Mouse (Mus musculus): ENCODE measurements around the gene Wdr90. TPM values are rescaled to one million over a fixed set of nuclear protein-coding genes. Genes with fewer than 3 reads are reported as not detected.

Gene Wdr90
- polyA plus RNA-seq (2015; fragmentation: Nextera tagmentation; extraction: Ambion mirVana) = 33.1 and 33.5 TPM in 2 replicates

- H3K9me3 ChIP-seq (ENCODE audit: low read length) = no peaks in the 10 kb centered on the region
- ATAC-seq (ENCODE audit: low FRiP score, low TSS enrichment) = peak; percentile 93
- WGBS = 3% methylated on average over 65 of the region's 65 CpGs
These were observed at the start of gene Wdr90 for GRCm38 (mm10) chr17:25860832-25861703. TSS of gene Wdr90 (minus strand) at chr17:25861501.

GRCm38 (mm10) chr17:25907640-25908039, 46.3 kb upstream of the Wdr90 start:
- Histone ChIP-seq H3K27ac (ENCODE audit: low read length) (no peak overlapping the region), H3K36me3 (ENCODE audit: insufficient read depth, low read length) (no peaks in the 10 kb centered on the region), H3K4me2 (replicated peaks; ENCODE audit: low read depth, low read length) (no peak overlapping the region), H3K4me1 (ENCODE audit: insufficient read depth, low read length) (no peaks in the 10 kb centered on the region), H3K9me3 (ENCODE audit: low read length) (no peaks in the 10 kb centered on the region), H3K27me3 (ENCODE audit: insufficient read depth, low read length) (no peaks in the 10 kb centered on the region), H3K4me3 (ENCODE audit: low read length) (no peak overlapping the region), H3K9ac (replicated peaks; ENCODE audit: low read length) (no peak overlapping the region)
- 86% methylated on average over 2 of the region's 2 CpGs for WGBS
- ATAC-seq (ENCODE audit: low FRiP score, low TSS enrichment) = no peak

More at GRCm38 (mm10) chr17:25860832-25861703, at the start of gene Wdr90:
- H3K9ac ChIP-seq (replicated peaks; ENCODE audit: low read length) = peak within 1 kb of the TSS; percentile 93
- peaks cover 17% of the 10 kb centered on the region for H3K4me1 ChIP-seq (ENCODE audit: insufficient read depth, low read length)
- peaks cover 9% of the 10 kb centered on the region for H3K36me3 ChIP-seq (ENCODE audit: insufficient read depth, low read length)
- peak within 1 kb of the TSS; percentile 65 for H3K4me3 ChIP-seq (ENCODE audit: low read length)
- H3K27ac ChIP-seq (ENCODE audit: low read length) = peak within 1 kb of the TSS; percentile 89
- H3K4me2 ChIP-seq (replicated peaks; ENCODE audit: low read depth, low read length) = peak within 1 kb of the TSS; percentile 95
- H3K27me3 ChIP-seq (ENCODE audit: insufficient read depth, low read length) = no peaks in the 10 kb centered on the region

- Histone ChIP-seq H3K4me1 (ENCODE audit: insufficient read depth, low read length) (no peaks in the 10 kb centered on the region), H3K4me2 (replicated peaks; ENCODE audit: low read depth, low read length) (no peak overlapping the region), H3K4me3 (ENCODE audit: low read length) (no peak overlapping the region), H3K27me3 (ENCODE audit: insufficient read depth, low read length) (no peaks in the 10 kb centered on the region), H3K9me3 (ENCODE audit: low read length) (no peaks in the 10 kb centered on the region), H3K36me3 (ENCODE audit: insufficient read depth, low read length) (peaks cover 6% of the 10 kb centered on the region; the same call in 1 of the 2 replicates), H3K9ac (replicated peaks; ENCODE audit: low read length) (no peak overlapping the region), H3K27ac (ENCODE audit: low read length) (no peak overlapping the region)
- ATAC-seq (ENCODE audit: low FRiP score, low TSS enrichment) = no peak
- 77% methylated on average over 3 of the region's 3 CpGs for WGBS
These were observed 41.8 kb upstream of the Wdr90 start for GRCm38 (mm10) chr17:25903061-25903460.

GRCm38 (mm10) chr17:25900193-25900592, 38.9 kb upstream of the Wdr90 start:
- WGBS = 97% methylated on average over 1 of the region's 1 CpGs

GRCm38 (mm10) chr17:25895891-25896290, 34.6 kb upstream of the Wdr90 start:
- peaks cover 6% of the 10 kb centered on the region; the same call in 1 of the 2 replicates for H3K36me3 ChIP-seq (ENCODE audit: insufficient read depth, low read length)
- no peaks in the 10 kb centered on the region for H3K27me3 ChIP-seq (ENCODE audit: insufficient read depth, low read length)
- no peak overlapping the region for H3K4me3 ChIP-seq (ENCODE audit: low read length)
- H3K4me1 ChIP-seq (ENCODE audit: insufficient read depth, low read length) = peaks cover 18% of the 10 kb centered on the region; the same call in 1 of the 2 replicates
- no peak overlapping the region for H3K4me2 ChIP-seq (replicated peaks; ENCODE audit: low read depth, low read length)
- ATAC-seq (ENCODE audit: low FRiP score, low TSS enrichment) = 0 out of 2 replicates have a peak, but pooled peaks have one; percentile 29
- peak overlapping the region; percentile 2; the same call in 1 of the 2 replicates for H3K9ac ChIP-seq (replicated peaks; ENCODE audit: low read length)
- H3K9me3 ChIP-seq (ENCODE audit: low read length) = no peaks in the 10 kb centered on the region
- 49% methylated on average over 12 of the region's 12 CpGs for WGBS
- H3K27ac ChIP-seq (ENCODE audit: low read length) = peak overlapping the region; percentile 11

More at GRCm38 (mm10) chr17:25900193-25900592, 38.9 kb upstream of the Wdr90 start:
- Histone ChIP-seq H3K27me3 (ENCODE audit: insufficient read depth, low read length) (no peaks in the 10 kb centered on the region), H3K9ac (replicated peaks; ENCODE audit: low read length) (no peak overlapping the region), H3K36me3 (ENCODE audit: insufficient read depth, low read length) (peaks cover 6% of the 10 kb centered on the region; the same call in 1 of the 2 replicates), H3K27ac (ENCODE audit: low read length) (no peak overlapping the region), H3K4me3 (ENCODE audit: low read length) (no peak overlapping the region), H3K4me1 (ENCODE audit: insufficient read depth, low read length) (peaks cover 14% of the 10 kb centered on the region; the same call in 1 of the 2 replicates), H3K9me3 (ENCODE audit: low read length) (no peaks in the 10 kb centered on the region), H3K4me2 (replicated peaks; ENCODE audit: low read depth, low read length) (no peak overlapping the region)
- ATAC-seq (ENCODE audit: low FRiP score, low TSS enrichment) = no peak

GRCm38 (mm10) chr17:25895415-25895814, 34.1 kb upstream of the Wdr90 start:
- H3K27ac ChIP-seq (ENCODE audit: low read length) = peak overlapping the region; percentile 11
- no peak for ATAC-seq (ENCODE audit: low FRiP score, low TSS enrichment)
- no peak overlapping the region for H3K9ac ChIP-seq (replicated peaks; ENCODE audit: low read length)
- no peak overlapping the region for H3K4me2 ChIP-seq (replicated peaks; ENCODE audit: low read depth, low read length)
- 28% methylated on average over 2 of the region's 2 CpGs for WGBS
- H3K36me3 ChIP-seq (ENCODE audit: insufficient read depth, low read length) = peaks cover under 1% of the 10 kb centered on the region; the same call in 1 of the 2 replicates
- peaks cover 18% of the 10 kb centered on the region; the same call in 1 of the 2 replicates for H3K4me1 ChIP-seq (ENCODE audit: insufficient read depth, low read length)
- H3K9me3 ChIP-seq (ENCODE audit: low read length) = no peaks in the 10 kb centered on the region
- H3K4me3 ChIP-seq (ENCODE audit: low read length) = no peak overlapping the region
- no peaks in the 10 kb centered on the region for H3K27me3 ChIP-seq (ENCODE audit: insufficient read depth, low read length)

- Histone ChIP-seq H3K4me2 (replicated peaks; ENCODE audit: low read depth, low read length) (no peak overlapping the region), H3K4me3 (ENCODE audit: low read length) (no peak overlapping the region), H3K36me3 (ENCODE audit: insufficient read depth, low read length) (0 out of 2 replicates have a peak, but pooled peaks cover 5% of the 10 kb centered on the region), H3K4me1 (ENCODE audit: insufficient read depth, low read length) (peaks cover 18% of the 10 kb centered on the region; the same call in 1 of the 2 replicates), H3K9ac (replicated peaks; ENCODE audit: low read length) (no peak overlapping the region), H3K27ac (ENCODE audit: low read length) (peak overlapping the region; percentile 54; the same call in 1 of the 2 replicates), H3K27me3 (ENCODE audit: insufficient read depth, low read length) (no peaks in the 10 kb centered on the region), H3K9me3 (ENCODE audit: low read length) (no peaks in the 10 kb centered on the region)
- ATAC-seq (ENCODE audit: low FRiP score, low TSS enrichment) = peak; percentile 80
- 41% methylated on average over 2 of the region's 2 CpGs for WGBS
These were observed 32.8 kb upstream of the Wdr90 start for GRCm38 (mm10) chr17:25893975-25894617.

- no peak for ATAC-seq (ENCODE audit: low FRiP score, low TSS enrichment)
- H3K9ac ChIP-seq (replicated peaks; ENCODE audit: low read length) = no peak overlapping the region
- H3K36me3 ChIP-seq (ENCODE audit: insufficient read depth, low read length) = peaks cover 26% of the 10 kb centered on the region
- no peak overlapping the region for H3K4me2 ChIP-seq (replicated peaks; ENCODE audit: low read depth, low read length)
- WGBS = 81% methylated on average over 3 of the region's 3 CpGs
- H3K27ac ChIP-seq (ENCODE audit: low read length) = no peak overlapping the region
- H3K4me1 ChIP-seq (ENCODE audit: insufficient read depth, low read length) = no peaks in the 10 kb centered on the region
- H3K27me3 ChIP-seq (ENCODE audit: insufficient read depth, low read length) = no peaks in the 10 kb centered on the region
- no peak overlapping the region for H3K4me3 ChIP-seq (ENCODE audit: low read length)
- H3K9me3 ChIP-seq (ENCODE audit: low read length) = no peaks in the 10 kb centered on the region
These were observed 27.5 kb upstream of the Wdr90 start for GRCm38 (mm10) chr17:25888837-25889236.

GRCm38 (mm10) chr17:25887467-25887866, 26.2 kb upstream of the Wdr90 start:
- no peak overlapping the region for H3K9ac ChIP-seq (replicated peaks; ENCODE audit: low read length)
- 83% methylated on average over 10 of the region's 10 CpGs for WGBS
- no peak overlapping the region for H3K4me2 ChIP-seq (replicated peaks; ENCODE audit: low read depth, low read length)
- H3K4me3 ChIP-seq (ENCODE audit: low read length) = no peak overlapping the region
- no peaks in the 10 kb centered on the region for H3K9me3 ChIP-seq (ENCODE audit: low read length)
- no peak overlapping the region for H3K27ac ChIP-seq (ENCODE audit: low read length)
- peaks cover 39% of the 10 kb centered on the region for H3K36me3 ChIP-seq (ENCODE audit: insufficient read depth, low read length)
- H3K4me1 ChIP-seq (ENCODE audit: insufficient read depth, low read length) = no peaks in the 10 kb centered on the region
- no peak for ATAC-seq (ENCODE audit: low FRiP score, low TSS enrichment)
- H3K27me3 ChIP-seq (ENCODE audit: insufficient read depth, low read length) = no peaks in the 10 kb centered on the region
